Mouse (Mus musculus) CH12.LX (cell line): ENCODE results near the gene Gm28044. TPM values are rescaled to one million over a fixed set of nuclear protein-coding genes. Genes with fewer than 3 reads are reported as not detected.
"Not testable (repeated sequence)": the region's sequence is repeated elsewhere in the genome, so short reads cannot be mapped to it uniquely, and the experiment has no call there.

Experiments
- DNase-seq: peaks from one replicate; pipeline ENCODE4 v3.0.0-alpha.2; 2013; ENCODE audit errors: extremely low read depth
- H3K27ac ChIP-seq: 2 replicates; pipeline ENCODE4 v1.5.1; 2012; ENCODE audit warnings: low read depth, mild to moderate bottlenecking, control low read depth, moderate library complexity; ENCODE audit not compliant: insufficient read depth
- H3K27me3 ChIP-seq: replicated peaks from 2 replicates; pipeline ENCODE3; 2012; ENCODE audit warnings: inconsistent platforms
- H3K36me3 ChIP-seq, 2 experiments: replicated peaks in 1 of 2; 2 replicates each; pipeline versions ENCODE3 to v1.6.1; 2012; ENCODE audit warnings: inconsistent platforms in 1 of 2, low read length in 1 of 2, mild to moderate bottlenecking in 1 of 2, mixed read lengths in 1 of 2, moderate library complexity in 1 of 2; ENCODE audit not compliant: control insufficient read depth in 1 of 2, insufficient read depth in 1 of 2
- H3K4me1 ChIP-seq, 2 experiments: 2 replicates each; pipeline ENCODE4 v1.6.1; 2012; ENCODE audit warnings: inconsistent platforms in 1 of 2, moderate library complexity in 1 of 2; ENCODE audit not compliant: insufficient read depth in 2 of 2, control insufficient read depth in 1 of 2
- H3K4me2 ChIP-seq: 2 replicates; pipeline ENCODE4 v1.6.1; 2012; ENCODE audit warnings: low read depth, mild to moderate bottlenecking, control low read depth; ENCODE audit not compliant: poor library complexity, insufficient read depth, severe bottlenecking
- H3K4me3 ChIP-seq, 3 experiments: fragments of 150-350 bp in 1 of 3; sonication (generic) in 1 of 3; replicated peaks in 1 of 3; 2 replicates each; pipeline versions ENCODE3 to v1.5.1; 2011 to 2012; ENCODE audit warnings: low read depth in 2 of 3, low read length in 2 of 3, mild to moderate bottlenecking in 2 of 3, moderate library complexity in 2 of 3, control low read depth in 1 of 3, improper control_type of control experiment in 1 of 3, inconsistent platforms in 1 of 3, mixed read lengths in 1 of 3; ENCODE audit not compliant: poor library complexity in 1 of 3
- H3K79me2 ChIP-seq: replicated peaks from 2 replicates; pipeline ENCODE4 v1.6.1; 2012; ENCODE audit warnings: mild to moderate bottlenecking, moderate library complexity; ENCODE audit not compliant: control insufficient read depth, poor library complexity, insufficient read depth, severe bottlenecking; ENCODE audit errors: extremely low read depth
- H3K9ac ChIP-seq: 2 replicates; pipeline ENCODE4 v1.6.1; 2012; ENCODE audit warnings: low read depth, mild to moderate bottlenecking, control low read depth, moderate library complexity; ENCODE audit not compliant: insufficient read depth
- H3K9me3 ChIP-seq: replicated peaks from 2 replicates; pipeline ENCODE3; 2012; ENCODE audit warnings: low read length, inconsistent platforms, mixed read lengths
- BHLHE40 ChIP-seq: IDR thresholded peaks from 2 replicates; pipeline ENCODE4 v1.6.1; 2011; ENCODE audit warnings: mild to moderate bottlenecking, low read depth, low read length, improper control_type of control experiment
- CHD1 ChIP-seq: IDR thresholded peaks from 2 replicates; pipeline ENCODE4 v1.6.1; 2012; ENCODE audit warnings: low read depth, low read length, improper control_type of control experiment, inconsistent platforms
- CHD2 ChIP-seq: IDR thresholded peaks from 2 replicates; pipeline ENCODE4 v1.6.1; 2011; ENCODE audit warnings: low read length, improper control_type of control experiment
- CTCF ChIP-seq, 2 experiments: IDR thresholded peaks in 1 of 2; conservative IDR thresholded peaks in 1 of 2; 2 replicates each; pipeline ENCODE4 v1.5.1; 2011 to 2012; ENCODE audit warnings: low read depth in 2 of 2, low read length in 2 of 2, improper control_type of control experiment in 1 of 2, inconsistent platforms in 1 of 2, mild to moderate bottlenecking in 1 of 2, moderate library complexity in 1 of 2
- ELF1 ChIP-seq: IDR thresholded peaks from 2 replicates; pipeline ENCODE4 v1.6.1; 2014; ENCODE audit warnings: low read depth, mild to moderate bottlenecking, inconsistent platforms, low read length, improper control_type of control experiment
- GABPA ChIP-seq: IDR thresholded peaks from 2 replicates; pipeline ENCODE4 v1.6.1; 2012; ENCODE audit warnings: low read depth, low read length, improper control_type of control experiment, inconsistent platforms; ENCODE audit not compliant: insufficient replicate concordance
- HCFC1 ChIP-seq: IDR thresholded peaks from 2 replicates; pipeline ENCODE4 v1.6.1; 2012; ENCODE audit warnings: low read depth, mild to moderate bottlenecking, inconsistent platforms, low read length, improper control_type of control experiment
- IRF4 ChIP-seq: IDR thresholded peaks from 2 replicates; pipeline ENCODE4 v1.6.1; 2014; ENCODE audit warnings: low read depth, mild to moderate bottlenecking, inconsistent platforms, low read length, improper control_type of control experiment
- JUND ChIP-seq: conservative IDR thresholded peaks from 2 replicates; pipeline ENCODE4 v1.6.1; 2011; ENCODE audit warnings: low read depth, low read length, improper control_type of control experiment
- KAT2A ChIP-seq: IDR thresholded peaks from 2 replicates; pipeline ENCODE4 v1.6.1; 2012; ENCODE audit warnings: low read length, improper control_type of control experiment, inconsistent platforms; ENCODE audit not compliant: insufficient replicate concordance
- MAX ChIP-seq: IDR thresholded peaks from 2 replicates; pipeline ENCODE4 v1.6.1; 2011; ENCODE audit warnings: low read length, improper control_type of control experiment
- MEF2A ChIP-seq: IDR thresholded peaks from 2 replicates; pipeline ENCODE4 v1.6.1; 2014; ENCODE audit warnings: low read depth, mild to moderate bottlenecking, inconsistent platforms, low read length, improper control_type of control experiment, borderline replicate concordance
- MYC ChIP-seq: IDR thresholded peaks from 2 replicates; pipeline ENCODE4 v1.6.1; 2011; ENCODE audit warnings: low read depth, mild to moderate bottlenecking, improper control_type of control experiment, low read length
- NRF1 ChIP-seq: IDR thresholded peaks from 2 replicates; pipeline ENCODE4 v1.6.1; 2014; ENCODE audit warnings: low read depth, mild to moderate bottlenecking, inconsistent platforms, low read length, improper control_type of control experiment, moderate library complexity
- POLR2A ChIP-seq: IDR thresholded peaks from 2 replicates; pipeline ENCODE4 v1.6.1; 2011; ENCODE audit warnings: low read depth, mild to moderate bottlenecking, improper control_type of control experiment, low read length
- POLR2AphosphoS2 ChIP-seq: IDR thresholded peaks from 2 replicates; pipeline ENCODE4 v1.6.1; 2011; ENCODE audit warnings: low read depth, low read length, improper control_type of control experiment
- SIN3A ChIP-seq: IDR thresholded peaks from 2 replicates; pipeline ENCODE4 v1.6.1; 2012; ENCODE audit warnings: low read length, improper control_type of control experiment, inconsistent platforms
- TBP ChIP-seq: conservative IDR thresholded peaks from 2 replicates; pipeline ENCODE4 v1.6.1; 2011; ENCODE audit warnings: low read depth, low read length, improper control_type of control experiment
- TCF12 ChIP-seq: IDR thresholded peaks from 2 replicates; pipeline ENCODE4 v1.6.1; 2014; ENCODE audit warnings: low read depth, mild to moderate bottlenecking, inconsistent platforms, low read length, improper control_type of control experiment
- ZMIZ1 ChIP-seq: IDR thresholded peaks from 2 replicates; pipeline ENCODE4 v1.6.1; 2012; ENCODE audit warnings: low read depth, mild to moderate bottlenecking, inconsistent platforms, low read length, improper control_type of control experiment
- dilution Hi-C: fragments of 300-500 bp; cut with MboI; formaldehyde crosslinking; loops from 2 replicates; pipeline ENCODE4 v1.14.3; 2020; ENCODE audit warnings: low sequenced_read_pairs; ENCODE audit not compliant: extremely low pct_unique_long_range_greater_than_20kb, extremely low pct_ligation_motif_present
- in situ Hi-C: fragments of 300-500 bp; cut with MboI; formaldehyde crosslinking; loops from 3 replicates; pipeline ENCODE4 v1.14.3; 2019; ENCODE audit warnings: low sequenced_read_pairs, low pct_ligation_motif_present, low pct_unique_long_range_greater_than_20kb, mixed read lengths
- polyA plus RNA-seq: library from polyadenylated mRNA; unstranded; fragments of >175 nt; gene quantifications from 2 replicates; pipeline ENCODE4 v1.2.1, GENCODE M21; 2012; ENCODE audit warnings: low read depth; ENCODE audit not compliant: insufficient read length
- total RNA-seq, 2 experiments: library from RNA; depleted of rRNA; stranded (reverse); fragments of 300-350 nt in 1 of 2; fragments of >200 nt in 1 of 2; gene quantifications; 2 replicates each; pipeline ENCODE4 v1.2.3; 2012 to 2014

Gene Gm28044
- total and polyA plus RNA-seq, 3 experiments: 1.0 to 1.1 TPM; not detected in 1

- H3K9me3 ChIP-seq, H3K27me3 ChIP-seq, dilution Hi-C loops, H3K27ac ChIP-seq, in situ Hi-C loops: not testable (repeated sequence)
- TF ChIP-seq TBP (peak; percentile 63; the same call in 1 of the 2 replicates), ELF1 (peak; percentile 89), KAT2A (peak; percentile 83; the same call in 1 of the 2 replicates), POLR2A (peak; percentile 73), TCF12 (peak; percentile 55; the same call in 1 of the 2 replicates), HCFC1 (peak; percentile 92), SIN3A (peak; percentile 64; the same call in 1 of the 2 replicates), IRF4 (peak; percentile 66)
- Histone ChIP-seq H3K4me3 (peak within 1 kb of the TSS; percentile 65 to 83 (median 77)), H3K79me2 (peaks cover 15% of the 10 kb centered on the region), H3K4me1 (peaks cover 0 to 15% of the 10 kb centered on the region in 2 experiments; a peak in 2 of 4 replicates), H3K4me2 (peak within 1 kb of the TSS; percentile 79), H3K36me3 (peaks cover 11 to 14% of the 10 kb centered on the region in 2 experiments), H3K9ac (peak within 1 kb of the TSS; percentile 80)
- peak; percentile 82 for DNase-seq
Observed at GRCm38 (mm10) chr13:67399183-67399903, 39.0 kb upstream of the Gm28044 start, which contains the start of gene Zfp429. TSS of gene Zfp429 (minus strand) at chr13:67399819.

DNA sequence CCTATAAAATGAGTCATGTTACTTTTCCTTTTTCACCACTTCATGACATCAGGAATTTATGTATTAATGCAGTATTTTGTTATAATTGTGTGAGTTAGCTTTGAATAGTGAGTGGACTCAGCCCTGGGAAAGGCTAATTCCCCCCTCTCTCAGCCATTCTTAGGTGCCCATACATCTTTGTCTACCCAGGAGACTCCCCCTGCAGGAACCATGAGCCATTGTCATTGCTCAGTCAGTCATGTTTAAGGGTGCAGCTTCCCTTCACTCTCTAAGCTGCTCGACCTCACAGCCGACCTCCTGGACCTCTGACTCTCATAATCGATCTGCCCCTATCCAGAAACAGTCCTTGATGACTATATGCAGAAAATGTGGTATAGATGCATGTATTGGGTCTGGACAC, 15.9 kb upstream of the Gm28044 start:
- H3K4me2 ChIP-seq: peak overlapping the region; percentile 9; the same call in 1 of the 2 replicates
- peaks cover 6 to 12% of the 10 kb centered on the region in 2 experiments for H3K36me3 ChIP-seq
- H3K27ac ChIP-seq, in situ Hi-C loops, H3K9me3 ChIP-seq, H3K9ac ChIP-seq, dilution Hi-C loops, H3K4me1 ChIP-seq, H3K4me3 ChIP-seq, H3K27me3 ChIP-seq, H3K79me2 ChIP-seq, DNase-seq: not testable (repeated sequence)
- peak in 1 of 2 experiments; percentile 35; a peak in 2 of 4 replicates for TF ChIP-seq CTCF (conservative IDR thresholded peaks at IDR 0.05 in 1 of 2, IDR thresholded peaks at IDR 0.05 in 1 of 2; ENCODE audit: low read depth in 2 of 2, low read length in 2 of 2)

DNA sequence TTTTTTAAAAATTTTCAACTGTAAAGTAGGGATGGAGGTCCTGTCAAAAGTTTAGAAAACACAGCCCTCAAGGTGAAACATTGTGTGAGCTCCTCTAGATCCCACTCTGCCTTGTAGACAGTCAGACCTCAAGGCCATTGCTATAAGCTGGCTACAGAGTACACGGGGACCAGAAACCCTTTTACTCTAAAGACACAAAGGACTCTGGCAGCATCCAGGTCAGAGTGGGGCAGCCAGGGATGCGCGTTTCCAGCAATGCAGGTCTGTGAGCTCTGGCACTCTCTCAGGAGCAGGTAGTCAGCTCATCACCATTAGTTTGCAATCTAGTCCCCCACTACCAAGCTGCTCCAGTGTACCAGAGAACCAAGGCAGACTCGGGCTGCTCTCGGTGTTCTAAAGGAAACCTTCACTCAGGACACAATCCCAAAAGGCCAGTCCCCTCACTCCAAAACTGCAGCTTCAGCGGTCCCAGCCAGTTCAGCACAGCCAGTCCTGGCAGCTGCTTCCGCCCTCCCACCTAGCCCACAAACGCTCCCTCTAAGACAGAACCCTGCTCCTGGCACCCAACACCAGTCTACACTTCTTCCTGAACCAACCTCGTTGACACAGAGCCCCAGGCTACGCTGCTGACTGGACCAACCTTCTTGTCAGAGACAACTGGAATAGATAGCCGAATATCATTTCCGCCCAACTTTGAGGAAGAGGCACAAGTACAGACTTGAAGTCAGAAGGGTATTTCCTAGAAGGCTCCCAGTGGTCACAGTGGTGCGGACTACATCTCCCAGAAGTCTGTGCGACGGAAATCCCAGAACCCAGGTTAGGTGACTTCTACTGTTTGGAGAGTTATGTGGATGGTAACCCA, 14.9 kb upstream of the Gm28044 start, which contains the start of the genes Gm28041 and Zfp456:
Gene Gm28041 (minus strand): TSS at position 684 of the 862 bp plus-strand sequence.
Gene Zfp456 (minus strand): TSS at position 761 of the 862 bp plus-strand sequence.
- Histone ChIP-seq H3K4me3 (peak within 1 kb of the TSS; percentile 63 to 90 (median 90)), H3K9ac (peak within 1 kb of the TSS; percentile 86), H3K36me3 (peaks cover 8 to 16% of the 10 kb centered on the region in 2 experiments), H3K27ac (peak within 1 kb of the TSS; percentile 73), H3K4me2 (peak within 1 kb of the TSS; percentile 90)
- H3K27me3 ChIP-seq, dilution Hi-C loops, H3K4me1 ChIP-seq, H3K9me3 ChIP-seq, H3K79me2 ChIP-seq, in situ Hi-C loops: not testable (repeated sequence)
- peak; percentile 88 for DNase-seq
- TF ChIP-seq CHD2 (peak; percentile 49; the same call in 1 of the 2 replicates), ZMIZ1 (peak; percentile 71), POLR2A (peak; percentile 75), MEF2A (peak; percentile 42; the same call in 1 of the 2 replicates), NRF1 (0 out of 2 replicates have a peak, but pooled peaks have one; percentile 33), TCF12 (peak; percentile 83), GABPA (peak; percentile 21; the same call in 1 of the 2 replicates), IRF4 (peak; percentile 84), CHD1 (peak; percentile 98), KAT2A (peak; percentile 87; the same call in 1 of the 2 replicates), JUND (0 out of 2 replicates have a peak, but pooled peaks have one; percentile 27), BHLHE40 (0 out of 2 replicates have a peak, but pooled peaks have one; percentile 36), MYC (peak; percentile 62; the same call in 1 of the 2 replicates), SIN3A (peak; percentile 88), POLR2AphosphoS2 (peak; percentile 51; the same call in 1 of the 2 replicates), MAX (0 out of 2 replicates have a peak, but pooled peaks have one; percentile 37)
